Mouse (Mus musculus): ENCODE results near the gene Shisa6. TPM values are rescaled to one million over a fixed set of nuclear protein-coding genes. Genes with fewer than 3 reads are reported as not detected.
A peak's percentile ranks its signal among the peaks of the same experiment; 100 is the strongest.

Shisa6 gene
- 0.47 and 0.51 TPM in 2 replicates for polyA plus RNA-seq (2015; fragmentation: Nextera tagmentation; extraction: Ambion mirVana)

GRCm38 (mm10) chr11:66525371-66526045, at the start of gene Shisa6:
Gene Shisa6 (minus strand): TSS chr11:66525964.
- Histone ChIP-seq H3K36me3 (no peaks in the 10 kb centered on the region), H3K27ac (no peak within 1 kb of the TSS), H3K9me3 (no peaks in the 10 kb centered on the region), H3K4me2 (replicated peaks) (peak within 1 kb of the TSS; percentile 93), H3K27me3 (peaks cover 95% of the 10 kb centered on the region), H3K4me3 (peak within 1 kb of the TSS; percentile 58), H3K4me1 (peaks cover 20% of the 10 kb centered on the region), H3K9ac (peak within 1 kb of the TSS; percentile 61)
- no peak; the same call in none of the 2 replicates for ATAC-seq (ENCODE audit: low FRiP score, low read depth)
- 1% methylated on average over 79 of the region's 89 CpGs for WGBS

GRCm38 (mm10) chr11:66573888-66574287, 48.1 kb upstream of the Shisa6 start:
- Histone ChIP-seq H3K36me3 (no peaks in the 10 kb centered on the region), H3K4me1 (no peaks in the 10 kb centered on the region), H3K27me3 (peaks cover 7% of the 10 kb centered on the region; the same call in 1 of the 2 replicates), H3K9me3 (no peaks in the 10 kb centered on the region), H3K4me3 (no peak overlapping the region), H3K9ac (no peak overlapping the region), H3K4me2 (replicated peaks) (no peak overlapping the region), H3K27ac (no peak overlapping the region)
- no peak for ATAC-seq (ENCODE audit: low FRiP score, low read depth)
- 6% methylated on average over 2 of the region's 2 CpGs for WGBS

DNA sequence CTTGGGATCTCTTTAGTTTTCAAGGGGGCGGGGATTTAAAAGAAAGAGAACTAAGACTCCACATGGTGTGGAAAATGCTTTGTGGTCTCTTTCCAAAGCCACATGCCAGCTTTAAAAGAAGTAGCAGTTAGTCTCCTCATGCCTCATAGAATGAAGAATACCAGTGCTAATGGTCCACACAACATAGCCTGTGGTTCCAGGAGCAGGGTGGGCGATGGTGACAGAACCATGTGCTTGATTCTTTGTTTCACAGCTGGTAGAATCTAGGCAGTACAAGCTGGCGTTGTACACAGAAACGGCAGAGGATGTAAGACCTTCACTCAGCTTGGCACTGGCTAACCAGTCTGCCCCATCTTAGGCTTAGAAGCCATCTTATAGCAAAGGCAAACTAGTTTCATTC, 43.3 kb upstream of the Shisa6 start:
- 79% methylated on average over 4 of the region's 4 CpGs for WGBS
- no peaks in the 10 kb centered on the region for H3K36me3 ChIP-seq
- H3K4me3 ChIP-seq = no peak overlapping the region
- H3K9me3 ChIP-seq = no peaks in the 10 kb centered on the region
- H3K27ac ChIP-seq = no peak overlapping the region
- H3K4me1 ChIP-seq = peaks cover 7% of the 10 kb centered on the region
- H3K4me2 ChIP-seq (replicated peaks) = no peak overlapping the region
- H3K9ac ChIP-seq = no peak overlapping the region
- no peak for ATAC-seq (ENCODE audit: low FRiP score, low read depth)
- peaks cover 37% of the 10 kb centered on the region for H3K27me3 ChIP-seq

- no peak overlapping the region for H3K27ac ChIP-seq
- H3K4me2 ChIP-seq (replicated peaks) = no peak overlapping the region
- no peaks in the 10 kb centered on the region for H3K36me3 ChIP-seq
- H3K4me1 ChIP-seq = peaks cover 7% of the 10 kb centered on the region
- WGBS = 21% methylated on average over 4 of the region's 4 CpGs
- H3K9me3 ChIP-seq = no peaks in the 10 kb centered on the region
- H3K9ac ChIP-seq = no peak overlapping the region
- no peak overlapping the region for H3K4me3 ChIP-seq
- H3K27me3 ChIP-seq = peaks cover 37% of the 10 kb centered on the region
- no peak for ATAC-seq (ENCODE audit: low FRiP score, low read depth)
Measured at GRCm38 (mm10) chr11:66568386-66568791, 42.6 kb upstream of the Shisa6 start.

DNA sequence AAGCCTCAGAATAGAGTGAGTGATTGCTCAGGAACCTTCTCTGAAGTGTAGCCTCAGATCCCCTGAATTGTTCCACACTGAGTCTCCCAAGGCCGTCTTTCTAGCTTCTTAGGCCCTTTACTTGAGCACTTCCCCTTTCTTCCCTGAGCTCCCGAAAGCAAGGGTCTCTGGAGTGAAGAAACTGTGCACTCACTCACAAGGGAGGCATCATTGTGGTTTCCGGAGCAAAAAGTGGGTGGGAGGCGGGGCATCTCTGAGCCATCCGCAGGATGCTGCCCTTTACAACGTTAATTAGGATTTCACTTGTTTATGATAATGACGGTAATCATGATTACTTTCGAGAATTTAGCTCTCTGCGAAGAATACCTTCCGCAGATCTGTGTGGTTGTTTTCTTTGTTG, 41.6 kb upstream of the Shisa6 start:
- peak overlapping the region; percentile 9; the same call in 1 of the 2 replicates for H3K4me2 ChIP-seq (replicated peaks)
- WGBS = 3% methylated on average over 10 of the region's 10 CpGs
- no peaks in the 10 kb centered on the region for H3K9me3 ChIP-seq
- no peak for ATAC-seq (ENCODE audit: low FRiP score, low read depth)
- peaks cover 7% of the 10 kb centered on the region for H3K4me1 ChIP-seq
- peaks cover 37% of the 10 kb centered on the region for H3K27me3 ChIP-seq
- no peak overlapping the region for H3K9ac ChIP-seq
- no peak overlapping the region for H3K27ac ChIP-seq
- H3K36me3 ChIP-seq = no peaks in the 10 kb centered on the region
- no peak overlapping the region; the same call in 1 of the 2 replicates for H3K4me3 ChIP-seq

DNA sequence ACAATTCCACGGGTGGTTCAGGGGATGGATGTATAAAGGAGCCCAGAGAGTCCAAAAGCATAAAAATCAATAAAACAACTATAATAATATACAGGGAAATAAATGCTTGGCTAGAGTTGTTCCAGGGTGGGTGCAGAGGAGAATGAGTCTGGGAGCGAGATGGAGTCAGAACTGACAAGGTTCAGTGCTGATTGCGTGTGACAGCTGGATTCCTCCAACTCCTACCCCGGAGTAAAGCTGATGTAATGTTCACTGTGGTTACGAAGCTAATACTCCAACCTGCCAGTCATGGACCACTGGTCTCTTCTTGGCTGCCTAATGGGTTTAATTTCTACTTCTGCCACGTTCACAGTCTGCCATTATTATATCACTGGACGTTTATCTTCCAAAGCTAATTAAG, 36.5 kb upstream of the Shisa6 start:
- peaks cover 14% of the 10 kb centered on the region for H3K27me3 ChIP-seq
- H3K36me3 ChIP-seq = no peaks in the 10 kb centered on the region
- H3K9ac ChIP-seq = no peak overlapping the region
- H3K4me3 ChIP-seq = no peak overlapping the region
- no peaks in the 10 kb centered on the region for H3K9me3 ChIP-seq
- no peak overlapping the region for H3K4me2 ChIP-seq (replicated peaks)
- no peak overlapping the region for H3K27ac ChIP-seq
- ATAC-seq (ENCODE audit: low FRiP score, low read depth) = no peak
- peaks cover 5% of the 10 kb centered on the region for H3K4me1 ChIP-seq
- 80% methylated on average over 7 of the region's 7 CpGs for WGBS

- Histone ChIP-seq H3K9ac (no peak overlapping the region), H3K27me3 (0 out of 2 replicates have a peak, but pooled peaks cover 3% of the 10 kb centered on the region), H3K36me3 (no peaks in the 10 kb centered on the region), H3K9me3 (no peaks in the 10 kb centered on the region), H3K4me1 (no peaks in the 10 kb centered on the region), H3K27ac (no peak overlapping the region), H3K4me3 (no peak overlapping the region), H3K4me2 (replicated peaks) (no peak overlapping the region)
- no peak for ATAC-seq (ENCODE audit: low FRiP score, low read depth)
- WGBS = 30% methylated on average over 1 of the region's 1 CpGs
Measured at GRCm38 (mm10) chr11:66537820-66538219, 12.1 kb upstream of the Shisa6 start.

DNA sequence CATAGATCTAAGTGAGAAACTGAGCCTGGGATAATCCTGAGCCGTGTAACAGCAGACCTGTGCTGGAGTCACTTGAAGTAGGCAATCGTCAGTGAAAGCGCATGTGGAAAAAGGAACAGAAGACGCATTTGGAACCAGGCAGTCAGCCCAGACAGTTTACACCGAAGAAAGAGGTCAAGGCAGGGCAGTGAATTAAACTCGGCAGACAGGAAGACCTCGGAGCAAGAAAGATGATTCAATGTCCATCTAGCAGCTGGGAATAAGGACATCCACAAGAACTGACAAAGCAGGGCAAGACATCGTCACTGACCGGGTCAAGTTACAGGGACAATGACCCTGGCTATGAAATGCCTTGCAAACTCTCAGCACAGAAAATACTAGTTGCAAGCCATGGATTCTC, 10.1 kb upstream of the Shisa6 start:
- Histone ChIP-seq H3K9ac (no peak overlapping the region), H3K36me3 (no peaks in the 10 kb centered on the region), H3K27me3 (peaks cover 7% of the 10 kb centered on the region), H3K4me3 (no peak overlapping the region), H3K9me3 (no peaks in the 10 kb centered on the region), H3K27ac (no peak overlapping the region), H3K4me2 (replicated peaks) (no peak overlapping the region), H3K4me1 (no peaks in the 10 kb centered on the region)
- ATAC-seq (ENCODE audit: low FRiP score, low read depth) = no peak
- WGBS = 78% methylated on average over 9 of the region's 9 CpGs

DNA sequence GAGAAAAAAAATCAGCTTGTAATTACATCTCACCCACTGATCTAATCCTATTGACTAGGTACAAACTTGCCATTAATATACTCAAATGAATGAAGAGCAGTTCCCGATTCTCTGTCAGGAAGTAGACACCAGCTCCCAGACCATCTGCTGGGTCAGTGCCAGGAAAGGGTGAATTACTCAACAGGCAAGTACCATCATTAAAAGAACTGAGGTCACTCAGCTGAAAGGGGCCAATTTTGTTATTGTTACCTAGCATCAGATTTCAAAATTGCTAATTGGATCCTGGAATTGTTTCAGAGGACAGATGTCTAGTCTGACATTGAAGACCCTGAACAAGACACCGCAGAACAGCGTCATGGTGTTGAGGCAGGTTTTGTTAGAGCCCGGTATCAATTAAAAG, 9.4 kb upstream of the Shisa6 start:
- 77% methylated on average over 4 of the region's 4 CpGs for WGBS
- no peaks in the 10 kb centered on the region for H3K36me3 ChIP-seq

DNA sequence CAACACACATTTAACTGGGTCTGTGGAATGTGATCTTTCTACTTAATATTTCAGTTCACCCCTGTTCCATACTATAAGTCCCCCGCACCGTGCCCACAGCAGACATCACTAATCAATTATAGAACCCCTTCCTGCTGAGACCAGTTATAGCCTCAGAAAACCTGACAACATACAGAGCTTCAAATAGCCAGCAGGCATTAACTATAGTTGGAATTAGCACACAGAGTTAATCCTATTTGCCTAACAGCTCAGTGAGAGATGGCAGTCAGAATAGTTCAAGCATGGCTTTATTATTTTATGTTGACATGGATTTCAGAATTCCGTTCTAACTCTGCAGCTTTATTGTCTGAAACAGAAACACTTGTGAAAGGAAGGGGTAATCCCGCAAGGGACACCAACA, 8.5 kb upstream of the Shisa6 start:
- H3K36me3 ChIP-seq = no peaks in the 10 kb centered on the region
- H3K9me3 ChIP-seq = no peaks in the 10 kb centered on the region
- no peak overlapping the region for H3K27ac ChIP-seq
- H3K9ac ChIP-seq = no peak overlapping the region
- ATAC-seq (ENCODE audit: low FRiP score, low read depth) = no peak
- H3K4me1 ChIP-seq = no peaks in the 10 kb centered on the region
- peaks cover 20% of the 10 kb centered on the region for H3K27me3 ChIP-seq
- no peak overlapping the region for H3K4me3 ChIP-seq
- no peak overlapping the region for H3K4me2 ChIP-seq (replicated peaks)
- 65% methylated on average over 4 of the region's 4 CpGs for WGBS

More for the DNA sequence above, 9.4 kb upstream of the Shisa6 start:
- Histone ChIP-seq H3K4me2 (replicated peaks) (no peak overlapping the region), H3K9ac (no peak overlapping the region), H3K4me3 (no peak overlapping the region), H3K9me3 (no peaks in the 10 kb centered on the region), H3K27me3 (peaks cover 12% of the 10 kb centered on the region), H3K27ac (no peak overlapping the region), H3K4me1 (no peaks in the 10 kb centered on the region)
- no peak for ATAC-seq (ENCODE audit: low FRiP score, low read depth)

GRCm38 (mm10) chr11:66528146-66528545, 2.4 kb upstream of the Shisa6 start:
- Histone ChIP-seq H3K4me2 (replicated peaks) (no peak overlapping the region), H3K36me3 (no peaks in the 10 kb centered on the region), H3K4me3 (no peak overlapping the region), H3K9ac (no peak overlapping the region), H3K27me3 (peaks cover 82% of the 10 kb centered on the region), H3K9me3 (no peaks in the 10 kb centered on the region), H3K4me1 (peaks cover 20% of the 10 kb centered on the region), H3K27ac (no peak overlapping the region)
- ATAC-seq (ENCODE audit: low FRiP score, low read depth) = no peak

DNA sequence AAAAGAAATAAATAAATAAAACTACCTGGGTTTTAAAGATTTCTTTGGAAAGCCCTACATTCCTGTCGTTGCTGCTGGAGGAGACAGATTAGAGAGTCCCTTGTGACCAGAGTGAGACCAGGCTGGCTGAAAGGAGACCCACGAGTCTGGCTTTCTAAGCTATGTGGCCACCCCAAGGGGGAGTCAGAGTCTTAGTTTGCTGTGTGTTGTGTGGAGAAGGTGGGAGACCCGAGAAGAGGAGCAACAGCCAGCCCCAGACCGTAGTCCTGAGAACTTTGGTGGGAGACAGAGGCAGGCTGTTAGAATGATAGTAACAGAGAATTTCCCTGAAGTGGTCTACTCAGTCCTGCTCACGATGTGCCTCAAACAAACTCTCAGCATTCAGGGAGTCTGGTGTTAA, 1.6 kb upstream of the Shisa6 start:
- peaks cover 20% of the 10 kb centered on the region for H3K4me1 ChIP-seq
- H3K27me3 ChIP-seq = peaks cover 90% of the 10 kb centered on the region
- H3K9me3 ChIP-seq = no peaks in the 10 kb centered on the region
- H3K4me2 ChIP-seq (replicated peaks) = no peak overlapping the region
- no peak overlapping the region for H3K27ac ChIP-seq
- no peak overlapping the region for H3K4me3 ChIP-seq
- WGBS = under 1% methylated on average over 5 of the region's 5 CpGs
- ATAC-seq (ENCODE audit: low FRiP score, low read depth) = no peak
- no peak overlapping the region for H3K9ac ChIP-seq
- no peaks in the 10 kb centered on the region for H3K36me3 ChIP-seq

- Histone ChIP-seq H3K27me3 (peaks cover 94% of the 10 kb centered on the region), H3K9ac (no peak overlapping the region), H3K27ac (no peak overlapping the region), H3K4me3 (peak overlapping the region; percentile 58), H3K4me1 (peaks cover 20% of the 10 kb centered on the region), H3K36me3 (no peaks in the 10 kb centered on the region), H3K4me2 (replicated peaks) (peak overlapping the region; percentile 93), H3K9me3 (no peaks in the 10 kb centered on the region)
- 4% methylated on average over 5 of the region's 5 CpGs for WGBS
- ATAC-seq (ENCODE audit: low FRiP score, low read depth) = peak; percentile 8; the same call in 1 of the 2 replicates
Measured at GRCm38 (mm10) chr11:66526981-66527320, 1.2 kb upstream of the Shisa6 start.
